Mouse (Mus musculus): ENCODE data around the gene Mab21l3.
A peak's percentile ranks its signal among the peaks of the same experiment; 100 is the strongest.

- TF ChIP-seq CTCF (IDR thresholded peaks at IDR 0.05; ENCODE audit: extremely low read depth, insufficient read length, insufficient replicate concordance, low read depth, low read length), result peak; percentile 71
- TF ChIP-seq POLR2A (IDR thresholded peaks at IDR 0.05; ENCODE audit: low read depth, low read length), result no peak
These were observed 42.6 kb downstream of the Mab21l3 start for GRCm38 (mm10) chr3:101806149-101806548.
